Mouse (Mus musculus) embryonic fibroblast, embryonic 13.5 days (primary cell): ENCODE measurements around the gene Mybphl.

Experiments
- CTCF ChIP-seq: IDR thresholded peaks from 2 replicates; pipeline ENCODE4 v1.5.1; 2011; ENCODE audit warnings: mild to moderate bottlenecking, control low read depth, low read length, moderate library complexity, borderline replicate concordance; ENCODE audit not compliant: insufficient read depth
- POLR2A ChIP-seq: IDR thresholded peaks from 2 replicates; pipeline ENCODE4 v1.6.1; 2011; ENCODE audit warnings: low read depth, mild to moderate bottlenecking, control low read depth, low read length, moderate library complexity

DNA sequence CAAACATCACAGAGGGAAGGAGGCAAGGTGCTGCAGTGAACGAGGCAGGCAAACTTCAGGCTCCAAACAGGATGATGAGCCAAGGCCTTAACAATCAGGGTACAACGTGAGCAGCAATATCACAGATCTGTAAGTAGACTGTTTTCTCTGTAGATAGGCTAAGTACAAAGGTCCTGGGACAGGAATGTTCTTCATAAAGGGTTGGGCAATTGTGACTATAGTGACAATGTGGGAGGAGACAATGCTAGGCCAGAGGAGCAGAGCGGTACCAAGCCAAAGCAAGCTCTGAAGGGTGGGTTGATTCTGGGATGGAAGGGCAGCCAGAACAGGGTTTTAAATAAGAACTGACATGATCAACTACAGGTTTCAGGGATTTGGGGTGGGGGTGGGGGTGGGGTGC is 3.1 kb downstream of the Mybphl start:
- no peak for TF ChIP-seq CTCF
- TF ChIP-seq POLR2A: no peak
